ENCODE assay signal across 12 mouse cellular contexts in the genomic region with DNA sequence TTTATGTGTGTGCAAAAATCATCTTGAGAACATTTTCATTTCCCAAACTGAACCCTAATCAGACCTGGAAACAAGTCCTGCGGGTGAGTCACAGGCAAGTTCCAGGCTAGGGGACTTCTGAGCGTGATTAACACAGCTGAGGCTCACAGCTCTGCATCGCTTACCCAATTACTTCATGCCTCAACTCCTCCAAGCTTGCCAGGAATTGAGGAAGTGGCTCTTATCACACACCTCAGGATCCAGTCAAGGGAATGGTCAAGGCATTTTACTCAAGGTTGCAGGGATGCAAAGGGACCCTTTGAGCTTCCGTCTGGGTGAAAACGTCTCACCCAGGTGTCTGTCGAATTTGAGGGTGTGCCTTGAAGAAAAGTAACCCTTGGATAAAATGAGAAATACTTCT. TPM values are rescaled to one million over a fixed set of nuclear protein-coding genes. Genes with fewer than 3 reads are reported as not detected.
DNase-seq lines count a peak whose midpoint lies in the region; ATAC-seq and TF ChIP-seq lines count a peak whose summit lies in the region.
"Had no signal": no experiment of that assay in that cellular context is flagged by ENCODE, and none has a peak within 500 bp of the region (broad histone marks: within the 10 kb centered on the region; RNA-seq: fewer than 3 reads in every experiment).

No protein-coding gene starts in this region.

- no peak overlapping the region for H3K4me3 ChIP-seq in hindbrain, embryonic 12.5 days
- H3K4me3 ChIP-seq in hindbrain, embryonic 16.5 days (ENCODE audit: low read length), result no peak overlapping the region
- no peak overlapping the region for H3K4me3 ChIP-seq in gastrocnemius, adult 2 months
- H3K4me3 ChIP-seq: limb, embryonic 15.5 days had no signal

- 77% methylated on average over 6 of the region's 6 CpGs for whole genome bisulfite sequencing in hindbrain, embryonic 12.5 days
- WGBS in hindbrain, embryonic 16.5 days, result 68% methylated on average over 6 of the region's 6 CpGs

- no peak overlapping the region for H3K9ac ChIP-seq in hindbrain, embryonic 12.5 days
- no peak overlapping the region for H3K9ac ChIP-seq in hindbrain, embryonic 16.5 days (ENCODE audit: low read depth, low read length)
- H3K9ac ChIP-seq: limb, embryonic 15.5 days had no signal

- H3K4me2 ChIP-seq in hindbrain, embryonic 12.5 days (replicated peaks), result no peak overlapping the region
- H3K4me2 ChIP-seq in hindbrain, embryonic 16.5 days (ENCODE audit: low read length), result no peak overlapping the region
- H3K4me2 ChIP-seq: limb, embryonic 15.5 days had no signal

- no peaks in the 10 kb centered on the region for H3K9me3 ChIP-seq in hindbrain, embryonic 12.5 days (replicated peaks)
- no peaks in the 10 kb centered on the region for H3K9me3 ChIP-seq in hindbrain, embryonic 16.5 days (ENCODE audit: control insufficient read depth, low read length)
- H3K9me3 ChIP-seq: limb, embryonic 15.5 days had no signal

- TF ChIP-seq CTCF in gastrocnemius, adult 2 months (IDR thresholded peaks at IDR 0.05), result no peak

- H3K27me3 ChIP-seq in hindbrain, embryonic 12.5 days, result no peaks in the 10 kb centered on the region
- H3K27me3 ChIP-seq in hindbrain, embryonic 16.5 days (replicated peaks; ENCODE audit: control insufficient read depth, insufficient read depth, low read length), result no peaks in the 10 kb centered on the region
- H3K27me3 ChIP-seq: limb, embryonic 15.5 days had no signal

- H3K36me3 ChIP-seq in hindbrain, embryonic 12.5 days, result no peaks in the 10 kb centered on the region
- H3K36me3 ChIP-seq in hindbrain, embryonic 16.5 days (ENCODE audit: control insufficient read depth, insufficient read depth, low read length), result no peaks in the 10 kb centered on the region
- H3K36me3 ChIP-seq: limb, embryonic 15.5 days had no signal

- no peak for ATAC-seq in hindbrain, embryonic 12.5 days (ENCODE audit: low FRiP score)
- ATAC-seq in hindbrain, embryonic 16.5 days, result no peak; the same call in 1 of the 2 replicates
- ATAC-seq in megakaryocyte, adult 5-6 weeks (ENCODE audit: poor library complexity, severe bottlenecking), result peak; percentile 59; the same call in 1 of the 2 replicates

- DNase-seq in 3T3-L1 (ENCODE audit: low read depth, low spot score), result peak; percentile 91
- DNase-seq in MN1 (ENCODE audit: low spot score), result peak; percentile 18
- DNase-seq in gastrocnemius, adult 8-10 months (ENCODE audit: low spot score in 2 of 2), result no peak
- no peak for DNase-seq in left cerebral cortex, adult 8-10 months (ENCODE audit: low spot score in 2 of 2)
- no peak for DNase-seq in gastrocnemius, adult 2 months

- 0 out of 2 replicates have a peak overlapping the region, but pooled peaks have one; percentile 78 for H3K27ac ChIP-seq in hindbrain, embryonic 12.5 days
- H3K27ac ChIP-seq in hindbrain, embryonic 16.5 days (ENCODE audit: low read depth, low read length), result no peak overlapping the region
- H3K27ac ChIP-seq in gastrocnemius, adult 2 months, result no peak overlapping the region
- H3K27ac ChIP-seq: limb, embryonic 15.5 days had no signal

- intact Hi-C loops in gastrocnemius, adult 2 months (cut with DNase I), result no loop called here

- H3K4me1 ChIP-seq in hindbrain, embryonic 12.5 days, result peaks cover 8% of the 10 kb centered on the region; the same call in 1 of the 2 replicates
- H3K4me1 ChIP-seq in hindbrain, embryonic 16.5 days (ENCODE audit: control insufficient read depth, insufficient read depth, low read depth, low read length), result peaks cover 4% of the 10 kb centered on the region
- H3K4me1 ChIP-seq: limb, embryonic 15.5 days had no signal

RNA-seq across cellular contexts. Expression of a gene that starts 4.6 kb away (rescaled TPM):
- not detected in 2 replicates for polyA plus RNA-seq in hindbrain, embryonic 12.5 days (2016; fragmentation: Nextera tagmentation; extraction: Ambion mirVana)
- polyA plus RNA-seq in hindbrain, embryonic 16.5 days (2015; fragmentation: Nextera tagmentation; extraction: Ambion mirVana), result not detected in 2 replicates
- total RNA-seq in megakaryocyte, adult 5-6 weeks (2015), result not detected in 2 replicates
- not detected in 2 replicates for total RNA-seq in megakaryocyte, adult 5-6 weeks (2017)
- not detected for total RNA-seq in gastrocnemius, adult 8-10 months (2022)
- total RNA-seq in left cerebral cortex, adult 8-10 months (2022), result not detected
- total RNA-seq in gastrocnemius, adult 2 months (2021), result not detected
- total RNA-seq: ES-E14 had no signal
- polyA plus RNA-seq: forebrain, embryonic 16.5 days; heart, embryonic 16.5 days; limb, embryonic 15.5 days had no signal

RNA-seq across cellular contexts. Expression of a gene that starts 36.3 kb away (rescaled TPM):
- 0.36 and 0.53 TPM in 2 replicates for polyA plus RNA-seq in hindbrain, embryonic 12.5 days (2016; fragmentation: Nextera tagmentation; extraction: Ambion mirVana)
- polyA plus RNA-seq in hindbrain, embryonic 16.5 days (2015; fragmentation: Nextera tagmentation; extraction: Ambion mirVana), result 0.62 and 0.68 TPM in 2 replicates
- 4.7 and 5.5 TPM in 2 replicates for total RNA-seq in megakaryocyte, adult 5-6 weeks (2015)
- 2.7 TPM in 2 replicates for total RNA-seq in megakaryocyte, adult 5-6 weeks (2017)
- total RNA-seq in gastrocnemius, adult 8-10 months (2022), result under 1 TPM in 1 of 4 experiments, not detected in 3; 0.19 TPM
- 1 to 10 TPM in 1 of 4 experiments, under 1 TPM in 3; 0.53 to 1.1 (median 0.83) TPM for total RNA-seq in left cerebral cortex, adult 8-10 months (2022)
- total RNA-seq in gastrocnemius, adult 2 months (2021), result not detected
- polyA plus RNA-seq: heart, embryonic 16.5 days had no signal

RNA-seq across cellular contexts. Expression of a gene that starts 58.1 kb away (rescaled TPM):
- 8.2 and 9.5 TPM in 2 replicates for polyA plus RNA-seq in hindbrain, embryonic 12.5 days (2016; fragmentation: Nextera tagmentation; extraction: Ambion mirVana)
- 23.8 and 28.5 TPM in 2 replicates for polyA plus RNA-seq in hindbrain, embryonic 16.5 days (2015; fragmentation: Nextera tagmentation; extraction: Ambion mirVana)
- 310 and 351 TPM in 2 replicates for total RNA-seq in megakaryocyte, adult 5-6 weeks (2015)
- 171 and 196 TPM in 2 replicates for total RNA-seq in megakaryocyte, adult 5-6 weeks (2017)
- total RNA-seq in gastrocnemius, adult 8-10 months (2022), result 1 to 10 TPM; 4.7 to 6.2 (median 5.6) TPM
- total RNA-seq in left cerebral cortex, adult 8-10 months (2022), result 10 to 100 TPM; 38.8 to 42.6 (median 42.1) TPM
- total RNA-seq in gastrocnemius, adult 2 months (2021), result 1 to 10 TPM; 5.5 to 8.5 TPM

Comparison
In these comparisons a context has a peak if more than half of its experiments do, and no peak if none do; other contexts are left out.
1. DNase-seq: peak in 3T3-L1 (single experiment) and MN1 (single experiment); none in gastrocnemius, adult 8-10 months (0 of 2), left cerebral cortex, adult 8-10 months (0 of 2) and gastrocnemius, adult 2 months (single experiment).